Mouse (Mus musculus): ENCODE measurements around the gene Myrf.

GRCm38 (mm10) chr19:10239975-10240653 lies 434 bp downstream of the Myrf start:
- no peak for TF ChIP-seq CTCF (IDR thresholded peaks at IDR 0.05; ENCODE audit: extremely low read depth, insufficient read depth, insufficient read length, insufficient replicate concordance)
- no peak for TF ChIP-seq POLR2A (IDR thresholded peaks at IDR 0.05; ENCODE audit: low read depth, low read length)
